ENCODE assay signal across 8 mouse cellular contexts in genomic region chr5:138272409-138272923, GRCm38 (mm10). TPM values are rescaled to one million over a fixed set of nuclear protein-coding genes. Genes with fewer than 3 reads are reported as not detected.
A peak's percentile ranks its signal among the peaks of the same experiment; 100 is the strongest.
DNase-seq lines count a peak whose midpoint lies in the region; ATAC-seq and TF ChIP-seq lines count a peak whose summit lies in the region.

Gene Gal3st4, minus strand, starts transcription at chr5:138272840.

- H3K9me3 ChIP-seq in lung, embryonic 14.5 days (ENCODE audit: low read depth, low read length) = no peaks in the 10 kb centered on the region
- H3K9me3 ChIP-seq in forebrain, embryonic 14.5 days (replicated peaks; ENCODE audit: control insufficient read depth, low read length) = no peaks in the 10 kb centered on the region
- no peaks in the 10 kb centered on the region for H3K9me3 ChIP-seq in hindbrain, postnatal 0 days (ENCODE audit: low read length)

- H3K27me3 ChIP-seq in lung, embryonic 14.5 days (ENCODE audit: insufficient read depth, low read length) = no peaks in the 10 kb centered on the region
- H3K27me3 ChIP-seq in forebrain, embryonic 14.5 days (replicated peaks; ENCODE audit: control insufficient read depth, insufficient read depth, low read length) = no peaks in the 10 kb centered on the region
- no peaks in the 10 kb centered on the region for H3K27me3 ChIP-seq in hindbrain, postnatal 0 days (ENCODE audit: insufficient read depth, low read length)

- no peak for TF ChIP-seq CTCF in lung, embryonic 14.5 days (IDR thresholded peaks at IDR 0.05; ENCODE audit: low read depth)
- no peak for TF ChIP-seq CTCF in hindbrain, postnatal 0 days (IDR thresholded peaks at IDR 0.05; ENCODE audit: low read depth)

- DNase-seq in lung, embryonic 14.5 days = peak; percentile 62
- DNase-seq in lung, postnatal 36 days = no peak
- peak; percentile 24 for DNase-seq in forebrain, embryonic 14.5 days (ENCODE audit: low spot score)
- peak; percentile 26 for DNase-seq in hindbrain, postnatal 0 days (ENCODE audit: low spot score)
- peak; percentile 64 for DNase-seq in retina, postnatal 1 day
- DNase-seq in adrenal gland, adult 18-20 months (ENCODE audit: low spot score in 2 of 2) = no peak
- DNase-seq in layer of hippocampus, adult 9-11 months = no peak
- DNase-seq in right cerebral cortex, postnatal 10 days (ENCODE audit: low spot score in 2 of 2) = no peak

- H3K36me3 ChIP-seq in lung, embryonic 14.5 days (ENCODE audit: insufficient read depth) = peaks cover 20% of the 10 kb centered on the region; the same call in 1 of the 2 replicates
- H3K36me3 ChIP-seq in forebrain, embryonic 14.5 days (ENCODE audit: control insufficient read depth, insufficient read depth, low read length) = peaks cover 18% of the 10 kb centered on the region
- H3K36me3 ChIP-seq in hindbrain, postnatal 0 days (ENCODE audit: insufficient read depth, low read length) = no peaks in the 10 kb centered on the region

- no peak within 1 kb of the TSS for H3K27ac ChIP-seq in lung, embryonic 14.5 days (ENCODE audit: low read depth)
- no peak within 1 kb of the TSS for H3K27ac ChIP-seq in forebrain, embryonic 14.5 days (ENCODE audit: low read depth, low read length)
- H3K27ac ChIP-seq in hindbrain, postnatal 0 days = peak within 1 kb of the TSS; percentile 22; the same call in 1 of the 2 replicates

- H3K4me2 ChIP-seq in lung, embryonic 14.5 days = peak within 1 kb of the TSS; percentile 39
- peak within 1 kb of the TSS; percentile 34 for H3K4me2 ChIP-seq in forebrain, embryonic 14.5 days (ENCODE audit: low read length)
- H3K4me2 ChIP-seq in hindbrain, postnatal 0 days (ENCODE audit: low read depth, low read length) = peak within 1 kb of the TSS; percentile 42

- H3K9ac ChIP-seq in lung, embryonic 14.5 days = peak within 1 kb of the TSS; percentile 32; the same call in 1 of the 2 replicates
- peak within 1 kb of the TSS; percentile 29; the same call in 1 of the 2 replicates for H3K9ac ChIP-seq in forebrain, embryonic 14.5 days (ENCODE audit: low read length)
- H3K9ac ChIP-seq in hindbrain, postnatal 0 days (replicated peaks; ENCODE audit: low read length) = no peak within 1 kb of the TSS

- peaks cover 7% of the 10 kb centered on the region; the same call in 1 of the 2 replicates for H3K4me1 ChIP-seq in lung, embryonic 14.5 days (ENCODE audit: insufficient read depth)
- H3K4me1 ChIP-seq in forebrain, embryonic 14.5 days (ENCODE audit: control insufficient read depth, insufficient read depth, low read length) = peaks cover 28% of the 10 kb centered on the region
- peaks cover 7% of the 10 kb centered on the region; the same call in 1 of the 2 replicates for H3K4me1 ChIP-seq in hindbrain, postnatal 0 days (ENCODE audit: insufficient read depth, low read length)

- peak within 1 kb of the TSS; percentile 10; the same call in 1 of the 2 replicates for H3K4me3 ChIP-seq in lung, embryonic 14.5 days (ENCODE audit: low read depth, low read length)
- 0 out of 2 replicates have a peak within 1 kb of the TSS, but pooled peaks have one; percentile 0 for H3K4me3 ChIP-seq in forebrain, embryonic 14.5 days (ENCODE audit: low read depth, low read length)
- 0 out of 2 replicates have a peak within 1 kb of the TSS, but pooled peaks have one; percentile 2 for H3K4me3 ChIP-seq in hindbrain, postnatal 0 days (ENCODE audit: low read length)

- WGBS in lung, embryonic 14.5 days = 3% methylated on average over 12 of the region's 12 CpGs
- 1% methylated on average over 12 of the region's 12 CpGs for WGBS in forebrain, embryonic 14.5 days
- WGBS in hindbrain, postnatal 0 days = 1% methylated on average over 12 of the region's 12 CpGs

- ATAC-seq in lung, embryonic 14.5 days (ENCODE audit: insufficient read depth) = peak; percentile 65
- ATAC-seq in forebrain, embryonic 14.5 days = peak; percentile 45; the same call in 1 of the 2 replicates
- ATAC-seq in hindbrain, postnatal 0 days = peak; percentile 53; the same call in 1 of the 2 replicates

RNA-seq across cellular contexts. Expression of gene Gal3st4, which starts in this region (rescaled TPM):
- 0.78 and 1.6 TPM in 2 replicates for polyA plus RNA-seq in lung, embryonic 14.5 days (2014; fragmentation: Nextera tagmentation; extraction: Ambion mirVana)
- polyA plus RNA-seq in forebrain, embryonic 14.5 days (2014; fragmentation: Nextera tagmentation; extraction: Ambion mirVana) = 1.3 and 1.8 TPM in 2 replicates
- total RNA-seq in hindbrain, postnatal 0 days (2014; rRNA removed) = 0.97 and 1.5 TPM in 2 replicates
- 2.1 and 2.5 TPM in 2 replicates for polyA plus RNA-seq in hindbrain, postnatal 0 days (2015; fragmentation: Nextera tagmentation; extraction: Ambion mirVana)
- total RNA-seq in adrenal gland, adult 18-20 months (2021) = under 1 TPM in 1 of 2 experiments, not detected in 1; 0.58 TPM

Comparison
In these comparisons a context has a peak if more than half of its experiments do, and no peak if none do; other contexts are left out.
1. DNase-seq: peak in lung, embryonic 14.5 days (single experiment), forebrain, embryonic 14.5 days (single experiment), hindbrain, postnatal 0 days (single experiment) and retina, postnatal 1 day (single experiment); none in lung, postnatal 36 days (single experiment), adrenal gland, adult 18-20 months (0 of 2), layer of hippocampus, adult 9-11 months (single experiment) and right cerebral cortex, postnatal 10 days (0 of 2).
2. Peak in every context shown above with its lines, with median percentiles within 50 percentile points of each other: ATAC-seq, H3K4me2 ChIP-seq and H3K4me3 ChIP-seq.